Mouse (Mus musculus): ENCODE data around the gene Tenm4. TPM values are rescaled to one million over a fixed set of nuclear protein-coding genes. Genes with fewer than 3 reads are reported as not detected.

The Tenm4 gene
- total and polyA plus RNA-seq, 2 experiments: 0.09 to 0.11 TPM

DNA sequence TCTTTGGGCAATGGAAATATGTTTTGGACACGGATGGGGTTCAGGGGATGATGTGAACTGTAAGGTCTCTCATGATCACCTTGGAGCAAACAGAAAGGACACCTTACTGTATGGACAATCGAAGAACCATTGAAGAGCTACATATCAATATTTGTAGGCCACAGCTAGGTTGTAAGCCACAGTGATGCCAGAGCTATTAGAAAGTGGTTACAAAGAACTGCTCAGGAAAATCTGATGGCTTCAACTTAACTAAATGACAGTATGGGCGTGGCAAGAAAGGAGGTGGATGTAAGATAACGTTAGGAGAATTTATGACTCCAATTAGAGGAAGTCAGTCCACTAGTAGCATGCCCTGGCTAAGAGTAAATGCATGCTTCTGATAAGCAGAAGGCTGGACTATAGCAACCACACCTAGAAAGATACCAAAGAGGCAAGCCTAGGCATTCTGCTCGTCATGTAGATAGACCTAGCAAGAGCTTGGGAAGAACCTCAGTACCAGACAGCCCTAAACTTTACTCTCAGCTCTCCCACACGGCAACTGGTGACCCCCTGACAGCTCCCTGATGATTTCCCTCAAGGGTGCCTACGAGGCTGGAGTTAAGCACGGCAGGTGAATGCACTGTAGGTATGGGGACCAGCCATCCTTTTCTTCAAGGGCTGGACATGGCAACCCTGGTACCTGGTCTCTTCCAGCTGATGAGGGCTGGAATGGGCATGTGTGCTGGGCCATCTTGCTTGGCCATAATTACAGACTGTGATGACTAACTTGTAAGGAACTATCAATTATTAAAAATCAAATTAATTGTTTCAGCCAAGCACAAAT, 534.5 kb downstream of the Tenm4 start:
- Histone ChIP-seq H3K36me3 (ENCODE audit: control insufficient read depth, insufficient read depth, low read length) (no peaks in the 10 kb centered on the region), H3K4me3 (ENCODE audit: insufficient read depth, low read depth, low read length) (no peak overlapping the region), H3K27me3 (ENCODE audit: control insufficient read depth, insufficient read depth, low read length) (no peaks in the 10 kb centered on the region), H3K4me1 (ENCODE audit: control insufficient read depth, insufficient read depth, low read length) (no peaks in the 10 kb centered on the region), H3K9ac (ENCODE audit: low read depth, low read length) (no peak overlapping the region), H3K27ac (replicated peaks; ENCODE audit: insufficient read depth, low read depth, low read length) (no peak overlapping the region), H3K79me2 (ENCODE audit: control insufficient read depth, insufficient read depth, low read length) (no peaks in the 10 kb centered on the region)
- DNase-seq (ENCODE audit: extremely low read depth, low read depth, low spot score): no peak
- no peak for TF ChIP-seq CTCF (IDR thresholded peaks at IDR 0.05; ENCODE audit: low read depth, low read length)
- no peak for TF ChIP-seq POLR2A (IDR thresholded peaks at IDR 0.05; ENCODE audit: extremely low read depth, insufficient read depth, low read length)
- 72% methylated on average over 8 of the region's 8 CpGs for WGBS

DNA sequence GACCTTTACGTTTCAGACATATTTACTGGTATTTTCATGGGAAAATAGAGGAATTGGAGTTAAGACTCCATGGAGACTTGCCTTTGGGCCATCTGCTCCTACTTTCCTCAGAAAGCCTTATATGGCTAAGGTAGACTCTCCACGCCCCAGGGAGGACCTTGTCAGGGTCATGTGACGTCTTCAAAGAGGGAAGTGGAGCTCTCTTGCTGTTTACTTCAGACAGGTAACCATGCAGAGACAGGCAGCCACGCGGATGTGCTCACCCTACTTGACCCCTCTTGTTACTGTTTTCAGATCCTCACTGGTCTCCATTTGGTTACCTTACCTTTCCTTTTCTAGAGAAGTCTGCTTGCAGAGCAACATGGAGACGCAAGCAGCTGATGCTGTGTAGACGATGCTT, 535.5 kb downstream of the Tenm4 start:
- H3K9ac ChIP-seq (ENCODE audit: low read depth, low read length): no peak overlapping the region
- H3K36me3 ChIP-seq (ENCODE audit: control insufficient read depth, insufficient read depth, low read length): no peaks in the 10 kb centered on the region
- no peak overlapping the region for H3K4me3 ChIP-seq (ENCODE audit: insufficient read depth, low read depth, low read length)
- H3K27ac ChIP-seq (replicated peaks; ENCODE audit: insufficient read depth, low read depth, low read length): no peak overlapping the region
- no peak for DNase-seq (ENCODE audit: extremely low read depth, low read depth, low spot score)
- H3K27me3 ChIP-seq (ENCODE audit: control insufficient read depth, insufficient read depth, low read length): no peaks in the 10 kb centered on the region
- H3K4me1 ChIP-seq (ENCODE audit: control insufficient read depth, insufficient read depth, low read length): no peaks in the 10 kb centered on the region
- no peaks in the 10 kb centered on the region for H3K79me2 ChIP-seq (ENCODE audit: control insufficient read depth, insufficient read depth, low read length)
- WGBS: 86% methylated on average over 7 of the region's 7 CpGs
- TF ChIP-seq POLR2A (IDR thresholded peaks at IDR 0.05; ENCODE audit: extremely low read depth, insufficient read depth, low read length) (no peak), CTCF (IDR thresholded peaks at IDR 0.05; ENCODE audit: low read depth, low read length) (no peak)

DNA sequence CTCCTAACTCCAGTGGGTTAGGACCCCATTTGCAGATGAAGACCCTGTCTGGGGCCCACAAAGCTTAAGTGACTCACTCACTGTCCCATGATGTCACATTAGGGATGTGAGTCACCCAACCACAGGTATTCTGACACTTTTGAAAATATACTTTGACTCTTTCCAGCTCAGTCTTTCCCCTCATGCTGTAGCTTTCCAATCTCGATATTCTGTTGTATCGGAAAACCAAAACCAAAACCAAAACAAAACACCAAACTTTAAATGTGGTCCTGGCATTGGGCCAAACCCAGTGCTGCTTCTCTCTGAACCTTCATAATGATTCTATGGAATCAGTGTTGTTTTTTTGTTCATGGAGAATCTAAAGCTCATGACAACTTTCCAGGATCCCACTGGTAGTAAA, 536.1 kb downstream of the Tenm4 start:
- no peaks in the 10 kb centered on the region for H3K36me3 ChIP-seq (ENCODE audit: control insufficient read depth, insufficient read depth, low read length)
- no peak for DNase-seq (ENCODE audit: extremely low read depth, low read depth, low spot score)
- WGBS: 88% methylated on average over 2 of the region's 2 CpGs
- H3K4me3 ChIP-seq (ENCODE audit: insufficient read depth, low read depth, low read length): no peak overlapping the region
- no peak overlapping the region for H3K27ac ChIP-seq (replicated peaks; ENCODE audit: insufficient read depth, low read depth, low read length)
- TF ChIP-seq POLR2A (IDR thresholded peaks at IDR 0.05; ENCODE audit: extremely low read depth, insufficient read depth, low read length) (no peak), CTCF (IDR thresholded peaks at IDR 0.05; ENCODE audit: low read depth, low read length) (no peak)
- H3K4me1 ChIP-seq (ENCODE audit: control insufficient read depth, insufficient read depth, low read length): no peaks in the 10 kb centered on the region
- H3K9ac ChIP-seq (ENCODE audit: low read depth, low read length): no peak overlapping the region
- no peaks in the 10 kb centered on the region for H3K27me3 ChIP-seq (ENCODE audit: control insufficient read depth, insufficient read depth, low read length)
- no peaks in the 10 kb centered on the region for H3K79me2 ChIP-seq (ENCODE audit: control insufficient read depth, insufficient read depth, low read length)

DNA sequence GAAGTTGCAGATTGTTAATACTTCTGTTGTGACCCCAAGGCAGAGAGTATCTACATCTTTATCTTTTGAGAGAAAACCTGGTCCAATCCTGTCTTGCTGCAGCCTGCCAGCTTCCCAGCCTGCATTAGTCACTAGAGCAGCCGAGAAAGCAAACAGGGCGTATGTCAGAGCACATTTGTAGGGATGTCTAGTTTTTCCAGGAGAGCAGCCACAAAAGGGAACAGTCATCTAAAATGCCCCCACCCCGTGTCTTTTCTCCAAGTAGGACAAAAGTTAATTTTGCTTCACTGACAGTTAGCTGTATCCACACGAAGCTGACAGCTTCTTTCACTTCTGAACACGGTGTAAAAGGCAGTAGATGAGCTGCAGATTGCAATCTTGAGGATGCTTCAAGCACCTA, 537.0 kb downstream of the Tenm4 start:
- Histone ChIP-seq H3K27me3 (ENCODE audit: control insufficient read depth, insufficient read depth, low read length) (no peaks in the 10 kb centered on the region), H3K9ac (ENCODE audit: low read depth, low read length) (no peak overlapping the region), H3K79me2 (ENCODE audit: control insufficient read depth, insufficient read depth, low read length) (no peaks in the 10 kb centered on the region), H3K27ac (replicated peaks; ENCODE audit: insufficient read depth, low read depth, low read length) (no peak overlapping the region), H3K4me1 (ENCODE audit: control insufficient read depth, insufficient read depth, low read length) (no peaks in the 10 kb centered on the region), H3K4me3 (ENCODE audit: insufficient read depth, low read depth, low read length) (no peak overlapping the region), H3K36me3 (ENCODE audit: control insufficient read depth, insufficient read depth, low read length) (no peaks in the 10 kb centered on the region)
- TF ChIP-seq CTCF (IDR thresholded peaks at IDR 0.05; ENCODE audit: low read depth, low read length): no peak
- TF ChIP-seq POLR2A (IDR thresholded peaks at IDR 0.05; ENCODE audit: extremely low read depth, insufficient read depth, low read length): no peak
- no peak for DNase-seq (ENCODE audit: extremely low read depth, low read depth, low spot score)
- WGBS: 74% methylated on average over 5 of the region's 5 CpGs

DNA sequence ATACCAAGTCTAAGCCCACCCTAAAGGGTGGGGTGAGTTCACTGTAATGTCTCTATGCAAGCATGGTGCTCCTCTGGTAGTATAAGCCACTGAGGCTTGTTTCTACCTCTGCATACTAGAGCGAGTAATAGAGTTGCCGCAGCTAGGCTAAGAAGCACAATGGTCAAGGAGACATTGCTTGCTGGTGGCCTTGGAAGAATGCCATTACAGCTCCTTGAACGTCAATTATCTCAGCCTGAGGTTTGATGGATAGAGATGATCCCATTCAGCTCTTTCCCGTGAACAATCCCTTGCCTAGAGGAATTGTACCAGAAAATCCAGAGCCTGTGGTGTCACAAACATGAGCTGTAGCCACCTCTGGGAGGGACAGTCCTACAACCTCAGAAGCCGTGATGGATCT, 537.5 kb downstream of the Tenm4 start:
- H3K27me3 ChIP-seq (ENCODE audit: control insufficient read depth, insufficient read depth, low read length): no peaks in the 10 kb centered on the region
- no peaks in the 10 kb centered on the region for H3K4me1 ChIP-seq (ENCODE audit: control insufficient read depth, insufficient read depth, low read length)
- H3K4me3 ChIP-seq (ENCODE audit: insufficient read depth, low read depth, low read length): no peak overlapping the region
- WGBS: 84% methylated on average over 5 of the region's 5 CpGs
- TF ChIP-seq CTCF (IDR thresholded peaks at IDR 0.05; ENCODE audit: low read depth, low read length) (no peak), POLR2A (IDR thresholded peaks at IDR 0.05; ENCODE audit: extremely low read depth, insufficient read depth, low read length) (no peak)
- no peak for DNase-seq (ENCODE audit: extremely low read depth, low read depth, low spot score)
- no peak overlapping the region for H3K9ac ChIP-seq (ENCODE audit: low read depth, low read length)
- H3K79me2 ChIP-seq (ENCODE audit: control insufficient read depth, insufficient read depth, low read length): no peaks in the 10 kb centered on the region
- H3K27ac ChIP-seq (replicated peaks; ENCODE audit: insufficient read depth, low read depth, low read length): no peak overlapping the region
- no peaks in the 10 kb centered on the region for H3K36me3 ChIP-seq (ENCODE audit: control insufficient read depth, insufficient read depth, low read length)

DNA sequence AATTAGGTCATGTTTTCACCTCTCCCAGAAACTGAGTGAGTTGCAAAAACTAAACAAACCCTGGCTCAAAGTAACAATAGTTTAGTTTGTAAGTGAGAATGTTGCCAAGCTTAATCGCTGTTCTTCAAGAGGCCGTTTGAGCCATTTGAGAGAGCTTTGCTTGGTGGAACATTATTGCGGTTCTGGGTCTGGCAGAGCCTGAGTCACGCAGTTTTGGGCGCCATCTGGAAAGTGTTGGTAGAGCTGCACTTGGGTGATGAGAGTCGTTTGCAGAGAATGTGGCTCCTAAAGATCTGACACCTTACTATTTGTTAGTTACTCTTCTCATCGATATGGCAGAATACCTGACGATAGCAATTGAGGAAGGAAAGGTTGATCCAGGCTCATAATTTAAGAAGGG, 537.9 kb downstream of the Tenm4 start:
- 95% methylated on average over 8 of the region's 8 CpGs for WGBS
- no peaks in the 10 kb centered on the region for H3K4me1 ChIP-seq (ENCODE audit: control insufficient read depth, insufficient read depth, low read length)
- H3K4me3 ChIP-seq (ENCODE audit: insufficient read depth, low read depth, low read length): no peak overlapping the region
- TF ChIP-seq CTCF (IDR thresholded peaks at IDR 0.05; ENCODE audit: low read depth, low read length) (no peak), POLR2A (IDR thresholded peaks at IDR 0.05; ENCODE audit: extremely low read depth, insufficient read depth, low read length) (no peak)
- no peaks in the 10 kb centered on the region for H3K79me2 ChIP-seq (ENCODE audit: control insufficient read depth, insufficient read depth, low read length)
- H3K27me3 ChIP-seq (ENCODE audit: control insufficient read depth, insufficient read depth, low read length): no peaks in the 10 kb centered on the region
- no peak overlapping the region for H3K27ac ChIP-seq (replicated peaks; ENCODE audit: insufficient read depth, low read depth, low read length)
- no peak overlapping the region for H3K9ac ChIP-seq (ENCODE audit: low read depth, low read length)
- H3K36me3 ChIP-seq (ENCODE audit: control insufficient read depth, insufficient read depth, low read length): no peaks in the 10 kb centered on the region
- DNase-seq (ENCODE audit: extremely low read depth, low read depth, low spot score): no peak

Measured in liver, adult 2 months (tissue).